Mouse (Mus musculus) liver, adult (tissue): ENCODE results near the gene Ubac2.

ENCODE experiments used
- GATA4 ChIP-seq: IDR thresholded peaks from 2 replicates; pipeline ENCODE4 v1.6.1; 2014; ENCODE audit warnings: mild to moderate bottlenecking, low read length; ENCODE audit not compliant: insufficient replicate concordance

Gene Ubac2

GRCm38 (mm10) chr14:121947966-121948365 lies 69.5 kb downstream of the Ubac2 start:
- no peak for TF ChIP-seq GATA4

DNA sequence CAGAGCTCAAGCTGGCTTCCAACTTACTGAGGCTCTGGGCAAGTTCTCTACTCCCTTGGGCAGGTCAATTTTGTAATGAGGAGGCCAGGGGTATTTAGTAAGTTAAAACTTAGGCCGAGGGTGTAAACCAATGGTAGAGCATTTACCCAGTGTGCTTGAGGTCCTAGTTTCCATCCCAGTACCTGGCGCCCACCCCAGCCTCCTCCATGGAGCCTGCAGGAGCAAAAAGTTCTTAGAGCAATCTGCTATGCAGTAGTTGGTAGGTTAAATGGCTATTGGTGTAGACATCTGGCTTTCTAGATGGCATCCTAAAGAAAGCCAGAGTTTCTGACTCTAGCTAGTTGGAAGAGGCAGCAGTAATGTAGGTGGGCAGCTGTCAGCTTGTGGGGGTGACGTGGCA lies 71.0 kb downstream of the Ubac2 start:
- TF ChIP-seq GATA4, result no peak

GRCm38 (mm10) chr14:121949897-121950296 lies 71.5 kb downstream of the Ubac2 start:
- no peak for TF ChIP-seq GATA4

DNA sequence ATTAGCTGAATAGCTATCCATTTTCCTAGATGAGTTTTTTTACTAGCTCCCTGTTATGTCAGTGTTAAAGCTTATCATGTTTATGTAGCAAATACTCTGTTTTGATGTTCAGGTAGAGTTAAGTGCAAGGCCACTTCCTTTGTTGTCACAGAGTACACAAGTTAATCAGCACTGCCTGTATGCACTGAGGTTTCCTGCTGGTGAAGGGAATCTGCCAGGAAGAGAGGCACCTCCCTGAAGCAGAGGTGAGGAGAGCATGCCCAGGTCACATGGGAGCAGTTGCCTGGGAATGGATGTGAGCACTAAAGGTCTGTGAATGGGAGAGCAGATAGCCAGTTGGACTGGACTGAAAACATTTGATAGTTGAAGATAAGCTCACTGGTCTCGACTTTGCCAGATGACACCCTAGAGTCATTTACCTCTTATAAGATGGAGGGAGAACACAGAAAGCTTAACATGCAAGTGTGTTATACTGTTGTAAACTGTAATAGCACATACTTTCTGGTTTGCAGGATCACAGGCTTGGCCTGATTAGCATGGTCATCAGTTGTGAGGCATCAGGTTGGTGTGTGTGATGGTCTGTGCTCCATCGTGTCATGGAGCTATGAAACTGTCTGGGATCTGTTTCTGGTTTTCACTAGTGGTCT lies 73.1 kb downstream of the Ubac2 start:
- TF ChIP-seq GATA4, result peak; percentile 65; the same call in 1 of the 2 replicates

DNA sequence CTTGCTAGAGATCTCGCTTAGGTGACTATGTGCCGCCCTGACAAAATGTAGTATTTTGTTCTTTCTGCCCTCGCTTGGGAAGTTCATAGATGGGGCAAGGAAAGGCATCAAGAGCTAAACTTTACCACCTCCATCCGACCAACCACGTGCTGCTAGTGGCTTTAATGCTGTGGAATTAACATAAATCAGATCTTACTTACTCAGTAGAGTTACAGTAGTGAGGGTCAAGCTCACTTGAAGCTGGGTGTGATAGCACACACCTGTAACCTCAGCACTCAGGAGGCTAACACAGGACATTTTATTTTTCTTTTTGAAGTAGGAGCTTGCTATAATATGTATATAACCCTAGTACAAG lies 73.6 kb downstream of the Ubac2 start:
- TF ChIP-seq GATA4, result no peak

GRCm38 (mm10) chr14:121954129-121954528 lies 75.7 kb downstream of the Ubac2 start:
- TF ChIP-seq GATA4, result no peak

DNA sequence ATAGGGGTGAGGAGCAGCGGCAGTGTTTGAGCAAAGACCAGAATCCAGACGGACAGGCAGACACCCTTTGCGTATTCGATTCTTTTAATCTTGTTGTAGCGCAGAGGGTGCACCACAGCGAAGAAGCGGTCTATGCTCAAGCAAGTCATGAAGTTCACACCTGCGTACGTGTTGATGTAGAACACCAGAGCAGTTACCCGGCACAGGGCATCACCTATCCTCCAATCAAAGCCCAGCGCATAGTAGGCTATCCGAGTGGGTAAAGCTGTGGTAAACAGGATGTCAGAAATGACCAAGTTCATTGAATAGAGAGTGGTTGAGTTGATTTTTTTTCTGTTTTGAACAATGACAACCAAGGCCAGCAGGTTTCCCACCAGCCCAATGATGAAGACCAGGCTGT lies 76.2 kb downstream of the Ubac2 start:
- TF ChIP-seq GATA4, result no peak

- no peak for TF ChIP-seq GATA4
Measured at GRCm38 (mm10) chr14:121955176-121955795, 76.9 kb downstream of the Ubac2 start.

GRCm38 (mm10) chr14:121956291-121956690 lies 77.9 kb downstream of the Ubac2 start:
- TF ChIP-seq GATA4, result no peak

DNA sequence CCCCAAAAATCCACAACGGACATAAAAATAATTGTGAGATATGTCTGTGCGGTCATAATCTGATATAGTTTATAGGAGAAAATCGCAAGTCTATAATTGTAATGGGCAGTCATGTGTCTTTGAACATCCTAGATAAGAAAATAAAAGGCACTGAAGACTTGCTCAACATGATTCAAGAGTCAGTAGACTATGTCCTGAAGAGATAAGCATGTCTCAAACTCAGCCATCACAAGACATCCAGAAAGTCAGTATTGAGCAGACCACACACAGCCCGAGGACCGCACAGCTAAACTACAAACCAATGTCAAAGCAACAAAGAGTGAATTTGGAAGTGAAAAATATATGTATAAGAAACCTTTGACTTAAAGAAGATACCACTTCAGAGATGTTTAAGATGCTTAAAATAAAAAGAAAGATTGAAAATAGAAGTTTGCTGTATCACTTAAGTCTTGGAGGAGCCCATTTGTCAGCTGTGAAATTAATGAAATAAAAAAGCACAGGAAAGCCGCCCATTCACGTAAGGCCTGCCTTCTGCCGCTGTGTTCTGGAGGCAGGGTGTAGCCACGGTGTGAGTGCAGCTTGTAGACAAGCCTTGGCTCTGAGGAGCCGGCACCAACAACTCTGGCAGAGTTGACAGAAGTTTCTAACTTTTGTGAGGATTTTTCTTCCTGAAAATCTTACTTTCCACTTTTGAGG lies 78.9 kb downstream of the Ubac2 start:
- no peak for TF ChIP-seq GATA4

DNA sequence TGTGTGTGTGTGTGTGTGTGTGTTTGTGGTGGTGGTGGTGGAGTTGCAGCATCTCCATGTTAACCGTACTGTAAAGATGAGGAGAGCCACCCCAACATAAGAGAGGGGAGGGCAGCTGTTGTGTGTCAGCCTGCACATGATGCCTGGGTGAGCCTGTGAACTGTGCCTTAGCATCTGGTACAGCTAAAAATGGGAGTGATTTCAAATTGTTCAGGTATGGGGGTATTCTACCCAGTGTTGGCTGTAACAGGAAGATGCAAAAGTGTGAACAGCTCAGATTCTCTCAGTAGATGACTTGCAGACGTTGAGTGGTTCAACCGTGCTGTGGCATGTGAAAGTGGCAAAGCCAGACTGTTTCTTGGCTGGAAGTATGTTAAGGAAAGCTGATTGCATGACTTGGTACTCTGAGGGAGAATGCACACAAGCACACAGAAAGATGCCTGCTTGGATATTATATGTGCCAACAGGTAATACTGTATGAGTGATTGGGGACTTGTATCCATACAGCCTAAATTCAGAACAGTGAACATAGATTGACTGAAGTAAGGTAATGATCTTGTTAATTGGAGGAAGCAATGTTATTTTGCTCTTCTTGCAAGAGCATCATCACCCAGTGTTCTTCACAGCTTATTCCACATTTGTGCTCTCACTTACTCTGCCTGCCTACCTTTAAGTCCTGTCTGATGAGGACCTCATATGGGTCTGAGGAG lies 79.8 kb downstream of the Ubac2 start:
- no peak for TF ChIP-seq GATA4

- TF ChIP-seq GATA4, result no peak
Measured at GRCm38 (mm10) chr14:121958751-121959537, 80.5 kb downstream of the Ubac2 start.

- TF ChIP-seq GATA4, result no peak
Measured at GRCm38 (mm10) chr14:121959538-121959980, 81.1 kb downstream of the Ubac2 start.

- no peak for TF ChIP-seq GATA4
Measured at GRCm38 (mm10) chr14:121960031-121960430, 81.6 kb downstream of the Ubac2 start.

DNA sequence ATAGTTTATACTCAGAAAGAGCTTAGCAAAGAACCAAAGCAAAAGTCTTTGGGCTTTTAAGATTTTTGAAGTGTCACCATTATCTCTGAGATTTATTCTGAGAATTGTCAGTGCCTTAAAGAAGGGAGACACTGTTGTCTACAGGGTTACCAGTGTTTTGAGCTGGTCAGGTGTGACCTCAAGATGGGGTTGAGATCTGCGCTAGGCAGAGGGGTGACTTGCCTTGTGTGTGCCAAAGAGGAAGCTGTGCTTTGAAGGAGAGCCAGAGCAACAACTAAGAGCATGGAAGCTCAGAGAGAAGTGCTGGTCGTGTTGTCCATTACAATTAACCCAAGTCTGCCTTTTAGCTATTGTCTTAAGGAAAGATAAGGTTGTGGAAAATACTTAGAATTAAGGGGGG lies 82.1 kb downstream of the Ubac2 start:
- TF ChIP-seq GATA4, result no peak
